Mouse (Mus musculus) olfactory bulb, adult 2 months (tissue): ENCODE data around the gene Wdr82.

ENCODE experiments used
- CTCF ChIP-seq: fragments of 200-500 bp; IDR thresholded peaks from 2 replicates; pipeline ENCODE4 v1.5.1; 2012; ENCODE audit warnings: low read depth, mild to moderate bottlenecking, low read length, moderate library complexity; ENCODE audit not compliant: insufficient read depth
- POLR2A ChIP-seq: fragments of 200-500 bp; IDR thresholded peaks from 2 replicates; pipeline ENCODE4 v1.6.1; 2012; ENCODE audit warnings: mild to moderate bottlenecking, low read depth, low read length, moderate library complexity; ENCODE audit not compliant: insufficient read depth

GRCm38 (mm10) chr9:106148541-106149398, 22.0 kb upstream of the Wdr82 start:
- TF ChIP-seq CTCF (no peak), POLR2A (no peak)
